Mouse (Mus musculus) layer of hippocampus, adult 11-12 months (tissue): ENCODE measurements around the gene Sh3d19.
"Not testable (repeated sequence)": the region's sequence is repeated elsewhere in the genome, so short reads cannot be mapped to it uniquely, and the experiment has no call there.

Experiments
- DNase-seq: peaks from one replicate; pipeline ENCODE4 v3.0.0; 2022; ENCODE audit warnings: low spot score

The Sh3d19 gene

DNA sequence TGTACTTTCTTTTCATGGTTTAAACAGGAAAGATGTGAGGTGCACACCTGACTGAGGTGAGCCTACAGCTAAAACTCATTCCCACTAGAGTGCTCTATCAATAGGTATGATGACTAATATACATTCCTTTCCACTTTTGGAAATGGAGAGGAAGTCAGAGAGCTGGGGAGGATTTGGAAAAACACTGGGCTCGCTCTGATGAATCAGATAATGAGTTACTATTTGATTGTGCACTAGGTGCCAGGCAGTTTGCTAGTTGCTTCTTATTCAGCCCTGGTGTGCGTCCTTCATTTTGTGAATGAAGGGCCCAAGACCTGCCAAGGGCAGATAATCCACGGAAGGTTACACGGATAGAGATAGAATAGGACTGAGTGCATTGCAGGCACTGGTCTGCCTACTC, 9.1 kb downstream of the Sh3d19 start:
- DNase-seq, result no peak

DNA sequence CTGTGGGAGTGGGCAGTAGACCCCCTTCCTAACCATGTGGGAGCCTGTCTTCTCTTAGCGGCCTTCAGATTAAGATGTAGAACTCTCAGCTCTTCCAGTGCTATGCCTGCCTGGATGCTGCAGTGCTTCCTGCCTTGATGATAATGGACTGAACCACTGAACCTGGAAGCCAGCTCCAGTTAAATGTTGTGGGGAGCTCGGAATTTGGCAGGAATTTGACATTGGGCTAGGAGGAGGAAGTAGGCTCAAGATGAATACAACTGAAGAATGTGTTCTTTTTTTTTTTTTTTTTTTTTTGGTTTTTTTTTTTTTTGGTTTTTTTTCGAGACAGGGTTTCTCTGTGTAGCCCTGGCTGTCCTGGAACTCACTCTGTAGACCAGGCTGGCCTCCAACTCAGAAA, 10.9 kb downstream of the Sh3d19 start:
- DNase-seq, result not testable (repeated sequence)

DNA sequence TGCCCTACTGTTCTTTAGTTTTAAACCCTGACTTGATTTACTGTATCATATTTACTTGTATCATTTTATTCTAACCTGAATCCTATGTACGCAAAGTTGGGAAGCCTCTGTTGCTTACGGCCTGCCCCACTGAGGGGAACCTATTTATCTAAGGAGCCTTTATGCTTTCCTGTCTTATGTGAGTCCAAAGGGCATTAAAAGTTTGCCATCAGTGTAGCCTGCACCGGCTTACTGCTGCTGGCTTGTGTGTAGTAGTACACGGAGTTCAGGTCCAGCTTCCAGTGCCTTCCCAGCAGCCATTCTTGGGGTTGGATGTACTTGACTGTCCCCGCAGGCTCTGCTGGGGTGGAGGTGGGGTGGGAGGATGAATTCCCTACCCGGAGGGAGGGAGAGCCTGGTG, 13.6 kb downstream of the Sh3d19 start:
- DNase-seq, result no peak

DNA sequence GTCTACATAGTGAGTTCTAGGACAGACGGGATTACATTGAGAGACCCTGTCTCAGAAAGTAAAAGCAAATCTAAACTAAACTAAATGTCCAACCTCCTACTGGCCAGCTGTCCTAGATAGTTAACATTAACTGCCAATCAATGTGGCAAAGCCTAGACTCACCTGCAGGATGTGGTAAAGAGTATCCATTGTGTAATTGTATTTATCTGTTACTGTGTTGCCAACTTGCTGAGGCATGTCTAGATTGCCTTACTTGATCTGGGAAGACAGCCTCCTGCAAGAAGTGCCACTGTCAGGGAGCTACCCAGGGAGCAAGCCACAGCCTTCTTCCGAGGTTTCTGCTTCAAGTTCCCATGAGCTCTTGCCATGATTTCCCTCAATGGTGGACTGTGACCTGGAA, 16.3 kb downstream of the Sh3d19 start:
- no peak for DNase-seq

DNA sequence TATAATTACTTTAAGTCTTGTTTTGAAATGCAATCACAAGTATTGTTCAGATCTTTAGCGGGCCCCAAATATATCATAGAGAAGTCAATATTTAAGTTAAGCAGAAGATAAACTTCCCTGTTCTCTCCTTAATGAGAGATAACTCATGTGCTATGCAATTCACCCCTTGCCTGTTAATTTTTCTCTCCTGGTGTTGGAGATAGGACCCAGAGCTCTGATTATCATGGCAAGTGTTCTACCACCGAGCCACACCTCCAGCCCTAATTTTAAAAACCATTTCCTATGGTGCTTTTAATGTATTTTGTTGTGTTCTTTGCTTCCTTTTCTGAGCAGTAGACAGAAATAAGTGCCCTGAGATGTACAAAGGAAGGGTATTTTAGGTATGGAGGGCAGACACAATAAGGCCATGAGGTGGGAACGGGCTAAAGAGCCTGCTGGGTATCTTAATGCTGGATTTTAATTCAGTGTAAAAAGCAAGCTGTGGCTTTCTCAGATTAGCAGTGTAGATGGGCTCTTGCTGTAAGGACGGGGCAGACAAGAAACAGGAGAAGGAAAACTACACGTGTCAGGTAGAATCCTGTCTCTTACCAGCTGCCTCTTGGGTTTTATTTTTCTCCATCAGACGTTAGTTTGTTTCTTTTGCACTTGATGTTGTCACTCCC, 20.4 kb downstream of the Sh3d19 start:
- DNase-seq, result no peak

DNA sequence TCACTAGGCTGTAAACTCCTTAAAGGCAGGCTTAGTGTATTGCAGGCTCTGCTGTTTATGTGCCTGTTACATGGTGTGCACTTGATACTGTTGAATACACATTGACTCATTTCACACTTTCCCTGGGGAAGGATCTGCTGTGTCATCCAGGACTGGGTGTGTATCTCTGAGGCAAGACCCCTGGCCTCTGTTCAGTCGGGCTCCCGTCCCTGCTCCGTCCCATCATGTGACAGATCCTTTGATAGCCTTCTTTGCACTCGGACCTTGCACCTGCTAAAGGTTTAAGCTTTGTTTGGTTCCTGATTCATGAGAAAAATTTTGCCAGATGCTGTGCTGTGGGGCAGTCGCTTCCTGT, 20.9 kb downstream of the Sh3d19 start:
- DNase-seq, result no peak

DNA sequence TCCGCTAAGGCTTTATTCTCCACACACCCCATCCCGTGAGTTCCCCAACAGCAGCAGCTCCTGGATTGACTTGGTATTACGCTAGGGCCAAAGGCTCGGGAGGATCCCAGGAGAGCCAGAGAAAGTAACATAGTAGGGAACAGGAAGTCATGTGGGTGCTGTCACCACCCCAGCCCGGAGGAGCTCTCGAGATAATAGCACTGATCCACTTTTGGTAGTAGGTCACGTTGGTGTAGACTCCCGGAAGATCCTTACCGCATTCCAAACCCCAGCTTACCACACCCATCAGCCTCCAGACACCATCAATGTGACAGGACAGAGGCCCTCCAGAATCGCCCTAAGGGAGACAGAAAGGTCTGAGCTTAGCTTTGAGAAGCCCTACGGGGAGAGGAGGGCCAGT, 22.8 kb downstream of the Sh3d19 start:
- DNase-seq, result no peak

DNA sequence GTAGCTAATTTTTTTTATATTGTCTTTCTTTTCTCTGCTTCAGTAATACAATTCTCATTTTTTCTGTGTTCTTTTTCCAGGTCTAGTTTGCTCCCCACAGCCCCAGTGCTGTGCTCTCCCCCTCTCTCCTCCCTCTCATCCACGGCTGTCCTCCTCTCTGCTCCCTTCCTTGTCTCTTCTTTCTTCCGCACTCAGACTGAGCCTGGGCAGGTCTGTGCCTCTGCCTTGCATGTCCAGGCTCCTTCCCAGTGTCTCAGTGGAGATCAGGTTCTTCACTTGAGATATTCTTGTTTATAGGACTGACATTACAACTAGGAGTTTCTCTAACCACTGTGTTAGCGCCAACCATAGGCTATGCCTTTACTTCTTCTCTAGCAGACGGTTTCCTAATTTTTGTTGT, 23.7 kb downstream of the Sh3d19 start:
- DNase-seq, result no peak

DNA sequence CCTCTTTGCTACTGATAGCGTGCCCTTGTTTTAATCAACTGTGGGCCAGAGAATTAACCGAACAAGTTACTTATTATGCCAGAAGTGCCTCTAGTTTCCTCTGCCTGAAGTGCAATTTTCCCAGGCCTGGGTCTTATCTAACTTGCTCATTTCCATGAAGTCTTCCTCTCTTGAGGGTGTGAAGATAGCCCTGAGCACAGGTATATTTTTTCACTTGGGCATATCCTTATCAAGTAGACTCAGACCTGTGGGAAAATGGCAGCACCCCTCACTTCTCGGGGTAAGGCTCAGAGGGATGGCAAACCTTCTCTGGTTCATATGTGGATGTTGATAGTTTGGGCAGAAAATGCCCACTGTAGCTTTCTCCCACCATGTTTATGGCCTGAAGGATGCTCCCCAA, 30.4 kb downstream of the Sh3d19 start:
- no peak for DNase-seq

DNA sequence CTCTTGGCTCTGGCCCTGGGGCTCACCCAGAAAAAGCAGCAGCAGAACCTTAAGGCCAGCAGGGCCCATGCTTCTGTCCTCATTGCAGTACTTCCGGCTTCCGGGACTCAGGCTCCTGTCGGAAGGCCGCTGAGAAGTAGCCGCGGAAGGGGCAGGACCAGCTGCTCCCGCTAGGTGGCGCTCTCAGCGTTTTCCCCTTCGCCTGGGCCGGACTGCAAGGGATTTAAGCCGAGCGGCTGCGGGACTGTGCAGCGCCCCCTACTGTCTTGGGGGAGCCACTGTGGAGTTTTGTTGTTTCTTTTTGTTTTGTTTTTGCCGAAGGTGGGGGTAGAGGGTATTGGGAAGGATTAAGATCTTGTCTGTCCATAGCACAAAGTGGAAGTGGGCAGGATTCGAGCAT, 31.5 kb downstream of the Sh3d19 start, which contains the start of gene Prss48:
Gene Prss48 (minus strand): TSS at position 69 of the 400 bp plus-strand sequence.
- no peak for DNase-seq

DNA sequence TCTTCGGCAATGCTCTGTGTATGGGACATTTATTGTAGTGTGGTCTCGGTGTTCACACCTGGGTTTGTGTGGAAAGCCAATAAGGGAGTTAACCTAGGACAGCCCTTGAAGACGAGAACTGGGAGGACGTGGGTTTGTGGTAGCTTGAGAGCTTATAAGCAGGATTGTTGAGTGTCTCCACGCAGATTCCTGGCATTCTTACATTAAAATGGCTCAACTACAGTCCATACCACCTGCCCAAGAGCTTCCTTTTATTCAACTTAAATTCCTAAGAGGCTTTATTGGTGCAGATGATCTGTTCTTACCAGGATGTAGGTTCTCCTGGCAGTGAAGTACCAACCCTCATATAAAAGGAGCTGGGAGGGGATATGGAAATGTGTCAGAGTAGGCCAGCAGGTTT, 32.0 kb downstream of the Sh3d19 start:
- DNase-seq, result no peak

DNA sequence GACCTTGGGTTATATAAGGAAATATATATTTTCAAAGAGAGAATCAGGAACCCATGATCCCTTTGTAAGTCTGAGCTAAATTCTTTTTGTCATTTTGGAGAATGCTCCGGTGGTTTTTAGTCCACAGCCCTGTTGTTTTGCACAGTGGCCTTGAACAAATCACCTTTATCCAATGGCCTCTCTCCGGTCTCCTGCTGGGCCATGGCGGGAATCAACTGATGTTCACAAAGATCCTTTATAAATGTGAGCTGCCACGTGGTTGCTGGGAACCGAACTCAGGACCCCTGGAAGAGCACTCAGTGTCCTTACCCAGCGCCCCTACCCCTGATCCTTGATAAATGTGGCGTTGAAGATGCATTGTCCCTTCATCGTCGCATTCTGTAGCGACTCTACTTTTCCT, 33.8 kb downstream of the Sh3d19 start:
- no peak for DNase-seq

DNA sequence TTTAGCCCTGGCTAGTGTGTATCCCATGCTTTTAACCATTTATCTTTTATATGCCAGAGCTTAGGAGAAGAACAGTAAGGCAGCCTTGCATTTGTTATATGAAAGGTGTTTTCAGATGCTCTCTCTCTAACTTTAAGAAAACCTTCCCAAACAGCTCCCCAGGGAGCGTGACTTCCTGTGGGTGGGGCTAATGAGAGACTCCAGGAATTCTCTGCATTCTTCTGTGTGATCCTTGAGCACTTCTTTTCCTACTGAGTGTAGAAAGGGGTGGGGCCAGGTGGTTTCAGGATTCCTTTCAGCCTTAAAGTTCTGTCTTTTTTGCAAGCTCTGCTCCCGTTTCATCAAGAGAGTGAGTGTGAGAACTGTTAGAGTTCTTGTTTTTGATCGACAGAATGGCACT, 39.7 kb downstream of the Sh3d19 start:
- DNase-seq, result no peak

DNA sequence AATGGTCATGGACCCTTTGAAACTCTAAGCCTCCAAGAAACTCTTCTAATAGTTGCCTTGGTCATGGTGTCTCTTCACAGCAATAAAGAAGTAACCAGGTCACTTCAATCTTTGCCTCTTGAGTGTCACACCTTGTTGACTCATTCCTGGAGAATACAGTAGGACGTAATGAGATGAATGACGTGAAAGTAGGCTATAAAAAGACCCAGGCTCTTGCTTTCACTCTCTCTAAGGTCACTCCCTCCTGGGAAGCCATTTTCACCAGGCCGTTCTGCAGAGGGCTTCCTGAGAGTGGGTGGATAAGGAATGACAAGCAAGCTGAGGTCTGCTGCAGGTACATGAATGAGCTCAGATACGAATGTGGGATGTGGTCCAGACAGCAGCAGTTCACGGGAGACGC, 40.5 kb downstream of the Sh3d19 start:
- DNase-seq, result no peak

DNA sequence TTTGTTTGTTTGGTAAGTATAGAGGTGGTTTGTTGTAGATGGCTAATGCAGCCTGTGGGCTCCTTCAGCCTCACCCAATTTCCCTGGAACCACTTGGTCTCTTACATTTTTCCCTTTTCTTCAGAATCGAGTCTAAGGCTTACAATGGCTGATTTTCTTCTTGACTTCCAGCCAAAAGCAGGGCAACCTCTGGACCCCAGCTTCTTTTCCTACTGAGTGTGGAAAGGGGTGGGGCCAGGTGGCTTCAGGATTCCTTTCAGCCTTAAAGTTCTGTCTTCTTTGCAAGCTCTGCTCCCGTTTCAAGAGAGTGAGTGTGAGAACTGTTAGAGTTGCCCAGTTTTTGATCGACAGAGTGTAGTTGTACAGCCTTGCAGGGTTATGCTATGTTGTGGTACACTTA, 40.9 kb downstream of the Sh3d19 start:
- no peak for DNase-seq

DNA sequence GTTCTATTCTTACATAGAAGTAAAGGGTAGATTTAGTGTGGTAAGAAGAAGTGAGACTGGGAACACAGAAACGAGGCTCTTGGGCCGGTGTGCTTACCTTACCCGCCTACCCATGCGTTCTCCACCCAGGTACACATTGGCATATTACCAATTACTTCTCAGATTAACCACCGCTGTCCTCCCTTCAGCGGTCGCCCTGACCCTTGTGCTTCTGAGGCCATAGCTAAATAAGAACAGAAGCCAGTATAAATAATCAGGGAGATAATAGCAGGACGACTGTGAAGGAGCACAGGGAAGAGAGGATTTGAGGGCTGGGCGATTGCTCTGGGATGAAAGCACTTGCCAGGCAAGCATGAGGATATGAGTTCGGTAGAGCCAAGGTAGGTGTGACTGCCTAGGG, 42.9 kb downstream of the Sh3d19 start:
- DNase-seq, result no peak

DNA sequence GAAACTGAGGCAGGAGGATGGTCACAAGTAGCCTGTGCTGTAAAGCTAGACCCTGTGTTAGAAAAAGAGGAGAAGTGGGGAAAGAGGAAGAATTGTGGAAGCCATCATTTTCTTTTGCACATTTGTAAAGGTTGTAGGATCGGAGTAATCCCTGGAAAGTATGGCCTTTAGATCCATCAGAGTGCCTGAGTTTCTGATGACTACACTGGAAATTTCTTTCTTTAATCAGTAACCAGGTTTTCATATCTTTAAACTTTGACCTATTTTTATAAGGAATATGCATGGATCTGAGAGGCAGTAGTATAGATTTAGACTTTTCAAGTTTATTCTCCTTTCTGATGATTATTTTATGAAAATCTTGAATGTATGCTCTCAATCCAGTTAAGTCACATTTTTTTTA, 46.1 kb downstream of the Sh3d19 start:
- no peak for DNase-seq

DNA sequence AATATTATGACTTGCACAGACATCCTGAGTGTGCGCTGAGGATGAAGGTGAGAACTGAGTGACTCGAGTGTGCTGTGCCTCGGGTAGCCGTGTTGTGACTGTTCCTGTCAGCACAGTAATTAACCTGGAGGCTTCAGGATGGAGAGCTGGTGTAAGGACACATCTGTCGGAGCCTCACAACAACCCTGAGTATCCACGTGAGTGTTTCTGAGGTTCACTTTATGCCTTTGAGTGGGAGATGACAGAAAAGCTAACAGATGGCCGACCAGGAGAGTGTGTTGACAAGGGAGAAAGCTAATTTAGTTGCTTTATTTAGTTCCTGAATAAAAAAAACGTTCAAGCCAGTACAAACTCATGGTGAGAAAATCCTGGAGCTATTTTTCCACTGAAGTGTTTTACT, 46.6 kb downstream of the Sh3d19 start:
- peak; percentile 31 for DNase-seq

DNA sequence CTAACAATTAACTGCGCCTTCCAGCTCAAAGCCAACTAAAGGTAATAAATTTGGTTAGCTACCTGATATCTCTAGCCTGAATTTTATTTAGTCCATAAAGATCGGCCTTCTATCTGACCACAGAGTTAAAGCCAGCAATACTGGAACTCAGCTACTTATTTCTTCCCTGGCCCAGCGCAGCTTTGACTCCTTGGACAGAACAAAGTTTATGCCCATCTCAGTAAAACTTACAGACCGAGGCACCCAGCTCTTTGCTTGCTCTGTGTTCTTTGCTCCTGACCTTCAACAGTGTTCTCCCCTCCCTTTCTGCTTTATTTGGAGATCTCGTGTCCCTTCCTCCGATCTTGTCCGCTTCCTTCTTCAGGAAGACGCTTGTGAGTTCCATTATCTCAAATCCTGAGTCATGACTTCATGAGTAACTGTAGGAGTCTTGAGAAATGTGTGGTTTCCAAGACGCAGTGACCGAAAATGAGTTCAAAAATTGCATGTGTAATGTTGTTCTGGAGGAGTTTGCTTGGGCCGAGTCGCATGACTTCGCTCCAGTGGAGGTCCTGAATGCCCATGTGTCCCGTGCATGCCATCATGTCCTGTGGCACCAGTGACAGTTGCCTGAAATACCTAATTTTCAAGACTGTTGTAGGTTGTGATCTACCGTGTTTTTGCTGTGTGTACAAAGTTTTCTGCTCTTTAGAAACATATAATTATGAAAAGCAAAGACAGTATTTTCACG, 50.2 kb downstream of the Sh3d19 start:
- DNase-seq, result no peak

DNA sequence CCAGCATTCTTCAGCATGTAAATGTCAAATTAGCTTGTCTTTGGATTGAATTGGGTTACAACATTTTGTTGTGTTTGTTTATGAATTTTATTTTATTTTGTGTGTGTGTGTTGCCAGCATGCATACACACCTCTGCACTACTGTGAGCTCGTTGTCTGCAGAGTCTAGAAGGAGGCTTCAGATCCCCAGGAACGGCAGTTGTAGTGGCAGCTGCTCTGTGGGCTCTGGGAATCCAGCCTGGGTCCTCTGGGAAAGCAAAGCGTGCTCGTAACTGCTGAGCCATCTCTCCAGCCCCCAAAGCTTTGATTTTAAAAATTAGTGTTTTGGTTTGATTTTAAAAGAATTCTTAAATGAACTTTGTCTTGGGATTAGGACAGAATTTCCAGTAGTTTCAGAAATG, 50.7 kb downstream of the Sh3d19 start:
- peak; percentile 35 for DNase-seq

DNA sequence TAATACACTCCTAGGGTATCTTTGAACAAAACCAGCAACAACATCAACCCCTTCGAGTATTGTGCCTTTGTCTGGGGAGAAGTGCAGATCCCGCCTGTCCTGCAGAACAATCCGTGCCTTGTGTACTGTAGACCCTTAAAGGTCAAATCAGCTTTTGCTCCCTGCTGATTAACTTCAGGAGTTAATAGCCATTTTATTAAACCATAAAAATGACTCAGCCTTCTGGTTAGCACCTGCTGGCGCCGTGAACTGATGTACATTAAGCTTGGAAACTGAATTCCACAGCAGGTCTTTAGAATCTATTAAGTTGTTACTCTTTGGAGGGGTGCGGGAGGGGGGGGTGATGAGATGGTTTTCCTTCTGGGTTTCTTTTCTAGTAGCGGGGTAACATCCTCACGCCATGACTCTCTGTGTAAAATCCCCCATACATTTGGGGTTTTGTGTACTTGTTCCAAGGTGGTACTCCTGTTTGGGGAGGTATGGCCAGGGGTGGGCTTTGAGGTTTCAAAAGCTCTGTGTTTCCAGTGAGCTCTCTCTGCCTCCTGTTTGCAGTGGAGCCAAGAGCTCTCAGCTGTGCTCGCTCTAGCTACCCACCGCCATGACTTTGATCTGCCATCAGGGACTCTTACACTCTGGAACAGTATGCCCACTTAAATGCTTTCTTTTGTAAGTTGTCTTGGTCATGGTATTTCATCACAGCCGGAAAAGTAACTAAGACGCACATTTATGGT, 53.3 kb downstream of the Sh3d19 start:
- no peak for DNase-seq

DNA sequence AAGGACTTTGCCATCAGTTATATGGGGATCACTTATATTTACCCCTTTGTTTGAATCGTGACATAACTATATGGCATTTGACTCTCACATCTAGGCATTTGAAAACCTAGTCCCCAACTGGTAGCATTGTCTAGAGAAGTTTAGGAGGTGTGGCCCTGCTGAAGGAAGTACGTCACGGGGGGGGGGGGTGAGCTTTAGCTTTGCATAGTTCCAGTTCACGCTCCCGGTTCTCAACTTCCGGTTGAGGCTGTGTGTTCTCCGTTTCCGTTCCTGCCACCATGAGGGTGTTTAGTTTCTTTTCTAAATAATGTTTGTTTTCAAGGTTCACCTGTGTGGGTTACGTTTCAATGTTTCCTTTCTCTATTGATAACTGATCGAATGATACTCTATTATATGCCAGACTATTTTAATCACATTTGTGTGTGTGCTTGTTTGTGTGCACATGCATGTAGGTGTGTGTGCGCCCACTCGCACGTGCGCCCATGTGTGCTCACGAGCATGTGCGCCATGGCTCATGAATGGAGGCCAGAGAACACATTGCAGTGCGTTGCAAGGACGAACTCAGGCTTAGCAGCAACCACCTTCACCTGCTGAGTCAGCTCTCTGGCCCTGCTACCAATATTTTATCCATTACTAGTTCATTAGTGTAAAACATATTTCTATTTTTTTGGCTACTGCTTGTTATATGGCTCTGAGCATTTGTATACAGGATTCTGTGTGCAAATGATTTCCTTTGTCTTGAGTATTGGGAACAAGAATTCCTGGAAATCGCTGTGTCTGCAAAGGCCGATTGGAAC, 54.6 kb downstream of the Sh3d19 start:
- DNase-seq, result no peak
